Mouse (Mus musculus) myocyte (in vitro differentiated cells): ENCODE results near the gene Scd4.

Source experiments
- POLR2A ChIP-seq: IDR thresholded peaks from one replicate; pipeline ENCODE4 v1.6.1; 2011; ENCODE audit warnings: low read depth, mild to moderate bottlenecking, control low read depth, moderate library complexity; ENCODE audit not compliant: insufficient read length
- USF1 ChIP-seq: IDR thresholded peaks from one replicate; pipeline ENCODE4 v1.6.1; 2011; ENCODE audit warnings: low read depth, mild to moderate bottlenecking, control low read depth, moderate library complexity

GRCm38 (mm10) chr19:44387089-44387671 lies 54.3 kb downstream of the Scd4 start:
- TF ChIP-seq POLR2A = no peak
- TF ChIP-seq USF1 = no peak
